Mouse (Mus musculus) layer of hippocampus, postnatal 25 days (tissue): ENCODE data around the gene Abhd17b. TPM values are rescaled to one million over a fixed set of nuclear protein-coding genes. Genes with fewer than 3 reads are reported as not detected.
"Not testable (repeated sequence)": the region's sequence is repeated elsewhere in the genome, so short reads cannot be mapped to it uniquely, and the experiment has no call there.

Experiments
- DNase-seq, 2 experiments: peaks; one replicate each; pipeline ENCODE4 v3.0.0; 2022; ENCODE audit warnings: mixed read lengths in 2 of 2, low spot score in 1 of 2; ENCODE audit errors: extremely low spot score in 1 of 2
- total RNA-seq, 2 experiments: library from RNA; stranded (reverse); gene quantifications; 2 replicates each; pipeline ENCODE4 v1.2.3; 2021

The Abhd17b gene
- total RNA-seq, 2 experiments from 2014 or later: 53.3 to 56.3 TPM

DNA sequence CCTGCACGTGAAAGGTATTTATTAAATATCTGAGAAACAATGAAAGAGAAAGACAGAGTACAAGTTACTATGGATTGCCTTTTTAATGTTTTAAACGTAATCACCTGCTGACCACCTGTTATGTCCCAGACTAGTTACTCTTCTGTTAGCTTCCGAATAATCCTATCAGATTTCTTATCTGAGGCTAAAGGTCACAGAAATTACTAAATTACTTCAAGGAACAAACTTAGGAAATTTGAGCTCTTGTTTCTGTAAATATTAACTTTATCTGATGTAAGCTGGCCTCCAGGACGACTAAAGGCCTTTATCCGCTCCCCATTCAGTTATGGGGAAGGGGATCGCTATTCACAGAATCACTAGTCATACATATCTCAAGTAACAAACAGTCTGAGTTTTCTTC, 1.3 kb upstream of the Abhd17b start:
- DNase-seq: no peak

DNA sequence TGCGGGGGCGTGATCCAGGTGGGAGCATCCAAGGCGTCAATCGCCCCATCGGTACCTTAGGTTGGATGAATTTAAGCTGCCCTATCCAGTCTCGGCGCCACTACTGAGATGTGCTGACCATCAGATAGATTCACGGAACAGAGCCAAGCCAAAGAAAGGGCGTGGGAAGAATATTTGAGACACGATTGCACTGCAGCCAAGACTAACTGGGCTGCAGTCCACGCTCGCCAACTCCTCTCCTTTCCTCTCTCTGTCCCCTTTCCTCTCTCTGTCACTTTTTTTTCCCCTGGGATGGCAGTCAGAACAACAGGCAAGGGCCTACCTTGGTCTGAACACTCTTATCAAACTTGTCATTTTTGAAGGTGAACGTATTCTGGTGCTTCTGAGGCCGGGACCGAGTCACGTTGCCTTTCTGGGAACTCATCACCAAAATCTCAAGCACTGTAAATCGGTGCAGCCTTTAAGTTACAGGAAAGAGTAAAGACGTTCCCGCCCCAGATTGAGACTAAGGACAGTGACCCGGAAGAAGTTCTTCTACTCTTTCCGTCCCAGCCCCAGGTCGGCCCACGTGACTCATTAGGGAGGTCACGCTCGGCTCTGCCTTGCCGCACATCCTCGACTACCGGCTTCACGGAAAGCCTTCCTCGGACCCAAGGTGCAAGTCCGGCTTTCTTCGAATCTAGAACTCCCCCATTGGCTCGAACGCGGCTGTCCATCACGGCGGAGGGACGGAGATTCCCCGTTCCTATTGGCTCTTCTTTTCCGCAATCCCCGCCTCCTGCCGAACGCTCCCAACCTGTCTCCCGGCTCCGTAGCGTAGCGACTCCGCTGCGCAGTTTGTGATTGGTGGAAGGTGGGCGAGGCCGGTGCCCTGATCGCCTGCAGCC, 457 bp upstream of the Abhd17b start, which contains the start of gene 1110059E24Rik:
TSS of gene 1110059E24Rik (minus strand) at position 692 of the 887 bp plus-strand sequence.
- peak; percentile 80 to 90 for DNase-seq

DNA sequence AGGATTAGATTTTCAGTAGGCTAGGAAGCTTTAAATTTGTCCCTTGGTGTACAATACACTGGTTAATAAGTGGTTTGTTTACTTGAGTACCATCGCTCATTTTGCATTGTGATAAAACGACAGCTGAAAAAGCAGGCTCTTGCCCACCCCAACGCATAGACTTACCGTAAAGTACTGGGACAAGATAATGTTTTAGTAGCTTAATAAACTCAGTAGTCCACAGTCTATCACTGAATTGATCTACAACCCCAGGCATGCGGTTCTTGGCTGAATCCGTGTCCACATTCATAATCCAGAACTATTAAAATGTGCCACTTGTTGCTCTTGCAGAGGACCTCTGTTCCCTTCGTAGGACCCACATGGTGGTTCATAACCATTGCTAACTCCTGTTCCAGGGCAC, 1.8 kb downstream of the Abhd17b start:
- no peak for DNase-seq

DNA sequence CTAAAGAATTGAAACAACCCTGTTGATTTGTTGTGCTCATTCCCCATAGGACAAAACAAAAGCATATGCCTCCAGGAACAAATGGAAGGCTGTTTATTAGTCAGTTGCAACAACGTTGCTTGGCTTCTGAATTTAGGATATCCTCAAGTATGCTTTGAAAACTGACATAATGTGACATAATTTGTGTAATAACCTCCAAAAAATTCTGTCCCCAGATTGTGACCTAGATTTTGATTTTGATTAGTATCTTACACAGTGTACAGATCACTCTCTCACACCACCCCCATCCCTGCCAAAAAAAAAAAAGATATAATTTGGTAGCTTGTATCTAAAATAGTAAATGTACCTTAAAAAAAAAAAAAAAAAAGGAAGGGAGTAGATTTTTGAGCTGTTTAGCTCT, 7.7 kb downstream of the Abhd17b start:
- DNase-seq: no peak

DNA sequence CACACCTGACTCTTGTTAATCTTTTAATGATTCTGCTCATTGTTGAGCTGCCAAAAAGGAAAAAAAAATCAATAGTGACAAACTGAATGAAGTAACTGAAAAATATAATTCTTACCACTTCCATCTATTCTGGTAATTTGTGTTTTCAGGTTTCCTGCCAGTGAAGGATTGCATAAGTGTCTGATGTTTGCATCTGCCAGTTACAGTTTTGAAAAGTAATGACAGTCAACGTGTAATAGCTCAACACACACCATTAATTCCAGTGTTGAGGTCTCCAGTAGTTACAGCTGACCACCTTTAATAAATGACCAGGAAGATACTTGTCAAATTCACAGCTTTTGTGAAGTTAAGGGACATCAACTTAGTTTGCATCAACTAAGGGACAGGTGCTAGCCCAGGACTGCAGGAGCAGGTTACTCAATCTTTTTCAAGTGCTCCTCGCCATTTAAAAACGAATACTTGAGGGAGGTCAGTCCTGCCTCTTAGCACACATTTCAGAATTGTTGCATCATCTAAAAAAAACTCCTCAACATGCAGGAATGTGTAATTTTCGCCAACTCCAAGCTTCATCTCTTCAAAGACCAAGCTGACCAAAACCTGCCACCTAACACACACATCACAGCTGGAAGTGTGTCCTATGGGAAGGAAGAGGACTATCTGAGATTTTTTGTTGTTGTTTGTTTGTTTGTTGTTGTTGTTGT, 10.9 kb downstream of the Abhd17b start:
- DNase-seq: no peak

DNA sequence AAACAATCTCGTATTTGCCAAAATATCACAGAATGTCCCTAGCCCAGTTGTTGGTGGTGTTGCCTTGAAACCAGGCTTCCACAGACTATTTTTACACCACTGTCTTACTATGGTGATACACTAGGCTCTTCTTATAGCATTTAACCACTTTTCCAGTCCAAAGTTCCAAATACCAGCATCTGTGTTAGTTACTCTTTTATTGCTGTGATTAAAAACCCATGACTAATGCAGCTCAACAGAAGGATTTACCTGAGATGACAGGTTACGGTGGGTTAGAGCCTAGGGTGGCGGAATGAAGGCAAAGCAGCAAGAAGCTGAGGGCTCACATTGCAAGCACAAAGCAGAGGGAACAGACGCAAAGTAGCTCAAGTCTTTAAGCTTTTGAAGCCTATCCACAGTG, 16.7 kb downstream of the Abhd17b start:
- DNase-seq: no peak

DNA sequence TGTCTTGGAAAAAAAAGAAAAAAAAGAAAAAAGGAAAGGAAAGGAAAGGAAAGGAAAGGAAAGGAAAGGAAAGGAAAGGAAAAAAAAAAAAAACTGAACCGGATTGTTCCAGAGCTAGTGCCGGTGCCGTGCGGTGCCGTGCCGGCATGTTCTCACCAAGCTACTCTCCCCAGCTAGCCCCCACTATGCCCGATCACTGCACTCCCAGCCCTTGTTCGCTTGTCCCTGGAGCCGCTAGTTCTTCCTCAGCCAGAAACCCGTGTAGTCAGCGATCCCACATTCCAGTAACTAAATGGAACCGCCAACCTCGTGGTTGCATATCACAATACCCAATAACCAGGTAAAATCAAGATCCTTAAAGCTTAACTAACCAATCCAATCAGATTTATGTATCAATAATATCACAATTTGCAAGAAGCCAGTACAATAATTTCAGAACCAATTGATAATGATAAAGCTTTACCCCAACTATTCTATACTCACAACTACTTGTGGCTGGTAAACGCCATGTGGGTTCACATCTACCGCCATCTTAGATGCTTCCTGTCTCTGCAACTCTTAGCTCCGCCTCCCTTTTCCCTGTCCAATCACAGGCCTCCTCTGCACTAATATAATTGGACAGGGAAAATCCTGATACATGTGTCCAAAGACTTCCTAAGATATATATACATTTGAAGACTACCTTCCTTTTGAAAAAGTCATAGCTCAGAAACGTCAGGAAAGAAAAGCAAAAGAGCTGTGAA, 21.5 kb downstream of the Abhd17b start:
- no peak for DNase-seq

DNA sequence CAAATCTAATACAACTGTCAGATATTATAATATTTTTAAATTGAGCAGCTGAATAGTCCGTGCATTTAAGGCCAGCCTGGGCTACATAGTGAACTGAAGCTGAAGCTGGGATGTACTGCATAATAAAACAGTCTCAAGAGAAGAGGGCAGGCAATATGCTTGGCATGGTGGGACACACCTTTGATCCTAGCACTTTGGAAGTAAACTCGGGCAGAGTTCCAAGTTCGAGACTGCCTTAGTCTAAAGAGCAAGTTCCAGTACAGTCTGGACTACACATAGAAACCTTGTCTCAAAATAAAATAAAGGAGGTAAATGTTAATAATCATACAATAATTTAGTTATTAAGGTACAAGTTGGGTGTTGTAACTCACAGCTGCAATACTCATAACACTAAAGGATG, 27.1 kb downstream of the Abhd17b start:
- no peak for DNase-seq

DNA sequence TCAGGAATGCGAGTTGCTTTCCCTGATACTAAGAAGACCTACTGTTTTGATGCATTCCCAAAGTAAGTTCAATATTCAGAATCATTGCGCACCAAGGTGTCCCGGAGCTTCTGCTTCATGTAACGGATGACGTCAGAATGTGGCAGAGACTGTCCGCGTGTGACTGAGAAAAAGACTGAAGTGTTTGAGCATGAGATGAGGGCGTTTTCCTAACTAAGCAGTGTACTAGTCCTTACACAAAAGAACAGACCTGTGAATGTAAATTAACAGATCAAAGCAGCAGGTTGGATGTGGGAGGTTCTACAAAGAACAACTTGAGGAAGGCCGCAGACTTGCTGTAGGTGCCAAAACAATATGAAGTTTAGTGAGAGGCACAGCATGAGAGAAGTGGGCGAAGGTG, 28.0 kb downstream of the Abhd17b start:
- no peak for DNase-seq

DNA sequence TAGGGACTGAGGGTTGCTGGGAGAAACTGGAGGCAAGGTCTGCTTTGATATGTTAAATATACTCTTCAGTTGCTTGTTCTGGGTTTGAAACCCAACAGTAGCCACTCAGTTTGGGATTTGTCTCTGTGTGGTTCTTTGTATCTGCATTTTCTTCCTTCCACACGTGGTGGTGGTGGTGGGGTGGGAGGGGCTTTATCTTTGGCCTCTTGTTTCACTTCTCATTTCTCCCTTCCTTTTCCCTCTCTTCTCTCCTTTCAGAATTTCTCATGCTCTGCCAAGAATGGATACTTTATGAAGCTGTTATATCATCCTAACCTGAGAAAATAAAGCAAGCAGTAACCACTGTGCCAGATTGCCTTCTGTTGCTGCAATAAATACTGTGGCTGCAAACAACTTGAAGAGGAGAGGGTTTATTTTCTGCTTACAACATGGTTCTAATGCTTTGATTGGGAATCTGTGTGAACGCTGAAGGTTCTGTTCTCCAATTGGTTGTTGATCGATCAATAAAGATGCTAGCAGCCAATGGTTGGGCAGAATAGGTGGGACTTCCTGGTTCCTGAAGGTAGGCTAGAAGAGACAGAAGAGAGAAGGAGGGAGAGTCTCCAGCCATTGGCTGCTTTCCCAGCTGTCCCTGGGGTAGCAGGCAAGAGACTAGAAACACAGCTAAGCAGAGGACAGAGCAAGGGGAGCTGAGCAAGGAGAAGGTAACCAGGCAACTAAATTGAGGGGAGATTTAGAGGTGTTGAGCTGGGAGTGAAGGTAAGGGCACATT, 60.5 kb downstream of the Abhd17b start:
- no peak for DNase-seq

DNA sequence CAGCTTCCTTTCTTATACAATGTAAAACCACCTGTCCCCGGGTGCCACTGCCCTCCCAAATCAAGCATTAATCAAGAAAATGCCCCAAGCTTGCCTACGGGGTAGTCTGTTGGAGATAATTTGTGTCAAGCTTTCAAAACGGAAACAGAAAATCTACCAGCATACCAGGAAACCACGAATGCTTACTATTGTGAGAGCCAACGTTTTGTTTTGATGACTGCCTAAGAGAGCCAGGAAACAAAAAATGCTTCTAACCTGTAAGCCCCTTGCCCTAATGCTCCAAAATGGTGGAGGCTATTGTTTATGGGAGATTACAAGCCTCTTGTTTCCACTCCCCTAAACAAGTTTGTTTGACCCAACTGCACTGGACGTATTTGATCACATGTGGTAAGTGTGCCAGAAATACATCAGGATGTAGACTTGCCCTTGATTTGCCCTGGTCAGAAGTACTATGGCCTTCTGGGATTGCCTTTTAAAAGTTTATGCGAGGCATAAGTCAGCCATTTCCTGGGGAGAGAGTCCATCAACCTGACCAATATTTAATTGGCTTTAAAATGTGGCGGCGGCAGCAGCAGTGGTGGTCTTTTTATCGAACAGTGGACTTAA, 61.4 kb downstream of the Abhd17b start:
- no peak for DNase-seq

DNA sequence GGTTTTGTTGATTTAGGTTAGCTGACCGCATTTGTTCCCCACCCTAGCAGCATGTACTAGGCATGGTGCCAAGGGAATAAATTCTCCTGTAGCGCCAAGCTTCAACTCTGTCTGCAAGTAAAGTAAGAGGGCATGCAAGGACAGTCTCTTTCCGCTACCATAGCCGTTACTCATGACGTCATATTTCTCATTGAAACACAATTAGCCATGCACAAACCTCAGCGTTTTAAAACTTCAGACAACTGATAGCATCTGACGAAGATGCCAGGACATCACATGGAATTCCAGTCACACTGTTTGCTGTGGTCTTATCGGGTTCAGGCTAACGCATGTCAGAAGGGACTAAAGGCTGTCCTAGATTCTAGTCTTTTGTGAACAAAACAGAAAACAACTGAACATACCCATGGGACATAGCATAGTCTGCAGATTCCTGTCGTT, 62.0 kb downstream of the Abhd17b start:
- no peak for DNase-seq

DNA sequence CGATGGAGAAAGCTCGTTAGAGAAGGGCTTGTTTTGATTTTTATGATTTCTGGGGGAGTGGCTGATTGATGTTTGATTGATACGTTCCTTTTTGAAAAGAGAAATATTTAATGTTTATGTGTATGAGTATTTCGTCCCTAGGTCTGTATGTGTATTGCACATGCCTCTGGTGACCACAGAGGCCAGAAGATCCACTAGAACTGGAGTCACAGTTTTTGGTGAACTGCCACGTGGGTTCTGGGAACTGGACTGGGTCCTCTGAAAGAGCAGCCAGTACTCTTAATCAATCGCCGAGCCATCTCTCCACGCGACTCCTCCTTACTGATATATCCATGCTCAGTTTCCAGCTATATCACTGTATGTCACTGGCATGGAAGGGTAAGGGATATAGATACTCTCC, 62.5 kb downstream of the Abhd17b start:
- no peak for DNase-seq

DNA sequence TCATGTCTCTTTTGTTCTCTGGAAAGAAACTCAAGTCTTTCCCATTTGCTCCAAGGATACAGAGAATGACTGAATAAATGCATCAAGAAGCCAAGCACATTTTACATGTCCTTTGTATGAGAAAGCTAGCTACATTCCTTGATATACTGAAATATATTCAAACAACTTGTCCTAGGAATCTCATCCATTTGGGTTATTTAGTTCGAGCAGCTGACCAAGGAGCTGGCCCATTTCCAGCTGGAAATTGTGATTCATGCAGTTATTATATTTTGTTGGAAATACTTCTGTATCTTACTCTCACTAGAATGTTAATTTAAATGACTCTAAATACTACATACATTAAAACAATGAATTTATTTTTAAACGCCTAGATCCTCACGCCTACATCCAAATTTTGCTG, 63.5 kb downstream of the Abhd17b start:
- no peak for DNase-seq

DNA sequence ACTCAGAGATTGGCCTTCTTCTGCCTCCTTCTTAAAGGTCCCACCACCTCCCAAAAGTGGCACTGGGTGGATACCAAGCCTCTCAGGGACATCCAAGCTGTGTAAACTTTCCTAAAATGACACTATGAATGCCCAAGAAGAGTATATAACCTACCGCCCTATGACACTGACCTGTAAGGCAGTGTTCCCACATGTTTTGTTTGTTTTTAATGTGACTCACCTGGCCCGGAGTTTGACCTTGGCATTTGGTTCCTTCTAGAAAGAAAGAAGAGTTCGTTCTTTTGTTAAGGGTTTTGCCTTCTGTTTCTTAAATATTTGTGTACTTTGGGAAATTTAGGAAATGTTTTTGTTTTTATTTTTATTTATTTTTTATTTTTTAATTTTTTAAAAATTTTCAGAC, 66.2 kb downstream of the Abhd17b start:
- DNase-seq: no peak

DNA sequence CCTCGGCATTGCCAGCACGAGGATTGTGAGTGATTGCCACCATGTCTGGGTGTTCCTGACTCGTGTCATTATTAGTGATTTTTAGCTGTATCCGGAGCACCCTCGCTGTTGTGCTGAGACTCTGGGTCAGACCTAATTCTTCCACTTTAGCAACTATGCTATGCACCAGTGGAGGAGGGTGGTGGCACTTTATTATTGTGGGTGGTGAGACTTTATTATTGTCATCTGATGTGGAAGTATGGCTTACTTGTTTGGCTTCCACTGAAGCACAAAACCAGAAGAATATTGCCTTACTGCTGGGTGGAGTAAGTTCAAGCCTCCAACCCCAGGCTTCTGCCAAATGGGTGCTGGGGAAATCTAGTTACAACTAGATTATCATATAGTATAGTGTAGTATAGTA, 68.0 kb downstream of the Abhd17b start:
- DNase-seq: no peak

DNA sequence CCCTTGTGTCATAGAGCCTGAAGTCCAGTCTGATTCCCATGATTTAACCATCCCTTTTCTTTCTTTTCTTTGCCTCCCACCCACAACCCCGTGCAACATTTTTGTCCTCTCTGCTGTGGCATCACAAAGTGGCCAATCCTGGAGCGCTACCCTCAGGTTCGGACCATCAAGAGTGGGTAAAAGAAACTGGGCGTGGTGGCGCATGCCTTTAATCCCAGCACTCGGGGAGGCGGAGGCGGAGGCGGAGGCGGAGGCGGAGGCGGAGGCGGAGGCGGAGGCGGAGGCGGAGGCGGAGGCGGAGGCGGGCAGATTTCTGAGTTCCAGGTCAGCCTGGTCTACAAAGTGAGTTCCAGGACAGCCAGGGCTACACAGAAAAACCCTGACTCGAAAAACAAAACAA, 70.3 kb downstream of the Abhd17b start:
- DNase-seq: not testable (repeated sequence)

DNA sequence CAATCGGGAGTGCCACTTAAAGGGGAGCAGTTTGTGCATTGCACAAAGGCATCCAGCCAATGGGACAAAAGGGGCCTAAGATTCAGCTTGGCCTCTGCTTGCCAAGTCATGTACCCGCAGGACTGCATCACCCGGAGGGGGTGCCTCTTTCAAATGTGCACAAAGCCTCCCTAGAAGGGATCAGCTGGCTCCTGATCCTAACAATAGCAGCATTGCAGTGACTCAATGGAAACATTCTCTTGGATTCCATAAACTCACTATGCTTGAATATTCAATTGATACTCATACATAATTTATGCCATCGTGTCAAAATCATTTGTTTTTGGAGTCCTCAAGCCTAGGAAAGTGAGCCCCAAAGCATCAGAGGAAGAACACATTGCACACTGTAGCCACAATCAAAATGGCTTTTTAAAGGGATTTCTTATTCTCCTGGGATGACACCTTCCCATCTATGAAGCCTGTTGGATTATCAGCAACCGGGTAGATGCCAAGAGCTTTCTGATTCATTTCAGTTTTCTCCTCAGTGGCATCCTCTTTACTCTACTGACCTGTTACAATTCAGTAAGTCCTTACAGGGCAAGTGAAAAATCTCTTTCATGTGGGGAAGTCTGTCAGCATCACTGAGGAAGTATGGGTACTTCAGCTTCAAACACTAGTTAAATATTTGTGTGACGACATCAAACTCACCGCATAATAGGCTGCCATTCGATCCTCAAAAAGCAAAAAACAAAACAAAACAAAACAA, 71.1 kb downstream of the Abhd17b start:
- DNase-seq: peak in 1 of 2 experiments; percentile 22

DNA sequence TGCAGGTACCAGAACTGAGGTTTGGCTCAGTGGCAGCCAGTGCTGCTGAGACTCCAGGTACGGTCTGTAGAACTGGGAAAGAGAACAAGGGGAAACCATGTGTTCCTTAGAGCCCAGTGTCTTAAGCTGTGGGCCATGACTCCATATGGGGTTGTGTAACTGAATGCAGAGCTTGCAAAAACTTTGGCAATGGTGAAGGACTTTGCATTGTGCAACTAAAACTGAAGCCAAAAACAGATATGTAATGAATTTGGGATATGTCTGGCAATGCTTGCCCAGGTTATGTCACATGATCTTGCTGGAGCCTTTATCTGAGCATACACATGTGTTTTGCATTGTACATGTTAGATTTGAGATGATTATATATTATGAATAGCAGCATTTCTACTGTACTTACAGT, 72.2 kb downstream of the Abhd17b start:
- no peak for DNase-seq
